Mouse (Mus musculus) lung, adult 18-20 months (tissue): Measurements from ENCODE around the gene Amfr.

Experiments used
- DNase-seq, 2 experiments: peaks; one replicate each; pipeline ENCODE4 v3.0.0; 2022; ENCODE audit warnings: mixed read lengths in 2 of 2

Amfr gene

GRCm38 (mm10) chr8:93929233-93929632, 83.4 kb downstream of the Amfr start:
- DNase-seq = no peak

GRCm38 (mm10) chr8:93925513-93925912, 87.1 kb downstream of the Amfr start:
- DNase-seq = no peak

- peak in 1 of 2 experiments; percentile 50 for DNase-seq
Measured at GRCm38 (mm10) chr8:93923897-93924334, 88.7 kb downstream of the Amfr start.
